Mouse (Mus musculus): ENCODE measurements around the gene 4930503B20Rik. TPM values are rescaled to one million over a fixed set of nuclear protein-coding genes. Genes with fewer than 3 reads are reported as not detected.

4930503B20Rik gene
- polyA plus RNA-seq, 1 experiment = not detected

GRCm38 (mm10) chr3:146653692-146654091, 2.6 kb upstream of the 4930503B20Rik start:
- TF ChIP-seq CTCF (conservative IDR thresholded peaks at IDR 0.05; ENCODE audit: insufficient read depth, insufficient read length, low read depth, low read length) (no peak), POLR2A (IDR thresholded peaks at IDR 0.05; ENCODE audit: low read depth, low read length) (no peak)
- no peak for DNase-seq
- no peaks in the 10 kb centered on the region for H3K27me3 ChIP-seq (replicated peaks; ENCODE audit: control insufficient read depth, insufficient read depth, low read length)
- no peaks in the 10 kb centered on the region for H3K4me1 ChIP-seq (ENCODE audit: control insufficient read depth, insufficient read depth, low read length)
- H3K4me3 ChIP-seq (ENCODE audit: insufficient read depth, low read depth, low read length) = no peak overlapping the region
- WGBS = 57% methylated on average over 6 of the region's 6 CpGs
- no peaks in the 10 kb centered on the region for H3K36me3 ChIP-seq (ENCODE audit: control insufficient read depth, insufficient read depth, low read length)
- no peak overlapping the region for H3K27ac ChIP-seq (ENCODE audit: insufficient read depth, low read depth, low read length)

DNA sequence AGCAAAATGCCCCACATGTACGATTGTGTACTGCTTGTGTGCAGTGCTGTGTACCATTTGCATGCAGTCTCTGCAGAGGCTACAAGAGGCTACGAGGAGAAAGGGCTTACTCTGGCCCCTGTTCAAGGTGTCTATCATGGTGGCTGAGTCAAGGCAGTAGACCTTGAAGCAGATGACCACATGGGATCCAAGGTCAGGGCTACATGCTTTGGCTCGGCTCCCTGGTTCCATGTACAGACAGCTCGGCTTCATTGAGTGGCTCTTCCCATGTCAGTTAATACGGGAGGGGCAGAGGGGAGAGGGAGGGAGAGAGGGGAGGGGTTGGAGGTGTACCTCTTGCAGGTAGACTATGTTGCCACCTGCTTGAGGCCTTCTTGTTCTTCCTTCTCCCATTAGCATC, 1.3 kb upstream of the 4930503B20Rik start:
- no peaks in the 10 kb centered on the region for H3K4me1 ChIP-seq (ENCODE audit: control insufficient read depth, insufficient read depth, low read length)
- no peak for DNase-seq
- 87% methylated on average over 5 of the region's 5 CpGs for WGBS
- H3K36me3 ChIP-seq (ENCODE audit: control insufficient read depth, insufficient read depth, low read length) = no peaks in the 10 kb centered on the region
- no peak for TF ChIP-seq CTCF (conservative IDR thresholded peaks at IDR 0.05; ENCODE audit: insufficient read depth, insufficient read length, low read depth, low read length)
- TF ChIP-seq POLR2A (IDR thresholded peaks at IDR 0.05; ENCODE audit: low read depth, low read length) = no peak
- H3K27ac ChIP-seq (ENCODE audit: insufficient read depth, low read depth, low read length) = no peak overlapping the region
- H3K4me3 ChIP-seq (ENCODE audit: insufficient read depth, low read depth, low read length) = no peak overlapping the region
- H3K27me3 ChIP-seq (replicated peaks; ENCODE audit: control insufficient read depth, insufficient read depth, low read length) = no peaks in the 10 kb centered on the region

DNA sequence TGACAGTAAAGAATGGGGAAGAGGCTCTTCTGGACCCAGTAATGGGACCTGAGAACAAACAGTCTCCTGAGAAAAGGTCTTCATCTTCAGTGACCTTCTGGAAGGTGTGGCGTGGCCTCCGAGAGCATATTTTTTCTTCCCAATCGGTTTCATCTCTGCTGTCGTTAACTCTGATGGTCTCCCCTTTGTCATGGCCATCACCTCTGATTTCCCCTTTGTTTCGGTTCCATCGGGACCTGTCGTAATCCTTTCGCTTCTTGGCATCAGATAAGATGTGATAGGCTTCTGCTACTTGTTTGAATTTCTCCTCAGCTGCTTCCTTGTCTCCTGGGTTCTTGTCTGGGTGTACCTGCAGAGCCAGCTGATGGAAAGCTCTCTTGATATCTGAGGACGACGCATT, 401 bp downstream of the 4930503B20Rik start:
- no peaks in the 10 kb centered on the region for H3K36me3 ChIP-seq (ENCODE audit: control insufficient read depth, insufficient read depth, low read length)
- DNase-seq = no peak
- TF ChIP-seq CTCF (conservative IDR thresholded peaks at IDR 0.05; ENCODE audit: insufficient read depth, insufficient read length, low read depth, low read length) (no peak), POLR2A (IDR thresholded peaks at IDR 0.05; ENCODE audit: low read depth, low read length) (no peak)
- 96% methylated on average over 10 of the region's 10 CpGs for WGBS
- no peak overlapping the region for H3K27ac ChIP-seq (ENCODE audit: insufficient read depth, low read depth, low read length)
- no peak overlapping the region for H3K4me3 ChIP-seq (ENCODE audit: insufficient read depth, low read depth, low read length)
- no peaks in the 10 kb centered on the region for H3K4me1 ChIP-seq (ENCODE audit: control insufficient read depth, insufficient read depth, low read length)
- no peaks in the 10 kb centered on the region for H3K27me3 ChIP-seq (replicated peaks; ENCODE audit: control insufficient read depth, insufficient read depth, low read length)

DNA sequence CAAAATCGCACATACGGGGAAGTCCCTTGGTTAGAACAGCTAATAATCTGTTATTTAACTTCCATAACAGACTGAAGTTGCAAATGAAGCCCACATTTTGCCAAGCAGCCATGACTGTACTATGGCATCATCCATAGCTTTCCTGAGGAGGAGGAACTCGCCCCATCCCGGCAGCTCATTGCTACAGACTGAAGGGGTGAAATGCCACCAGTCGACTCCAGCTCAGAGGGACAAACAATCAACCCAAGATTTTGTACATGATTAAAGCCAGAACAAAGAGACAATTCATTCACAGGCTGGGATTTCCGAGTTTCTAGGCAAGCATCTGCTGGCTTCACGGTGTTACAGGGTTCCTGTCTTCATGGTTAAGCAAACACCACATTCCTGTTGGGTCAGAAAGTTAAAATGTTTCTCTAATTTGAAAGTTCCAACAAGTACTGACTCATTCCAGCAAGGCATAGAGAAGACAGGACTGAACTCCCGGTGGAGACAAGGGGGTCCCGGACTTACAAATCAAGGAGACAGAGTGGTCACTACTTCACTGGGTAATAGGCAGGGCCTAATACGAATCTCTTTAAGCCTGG, 1.7 kb downstream of the 4930503B20Rik start:
- Histone ChIP-seq H3K27me3 (replicated peaks; ENCODE audit: control insufficient read depth, insufficient read depth, low read length) (no peaks in the 10 kb centered on the region), H3K4me1 (ENCODE audit: control insufficient read depth, insufficient read depth, low read length) (no peaks in the 10 kb centered on the region), H3K27ac (ENCODE audit: insufficient read depth, low read depth, low read length) (no peak overlapping the region), H3K4me3 (ENCODE audit: insufficient read depth, low read depth, low read length) (no peak overlapping the region), H3K36me3 (ENCODE audit: control insufficient read depth, insufficient read depth, low read length) (no peaks in the 10 kb centered on the region)
- TF ChIP-seq CTCF (conservative IDR thresholded peaks at IDR 0.05; ENCODE audit: insufficient read depth, insufficient read length, low read depth, low read length) = no peak
- TF ChIP-seq POLR2A (IDR thresholded peaks at IDR 0.05; ENCODE audit: low read depth, low read length) = no peak
- no peak for DNase-seq
- WGBS = 72% methylated on average over 10 of the region's 10 CpGs

DNA sequence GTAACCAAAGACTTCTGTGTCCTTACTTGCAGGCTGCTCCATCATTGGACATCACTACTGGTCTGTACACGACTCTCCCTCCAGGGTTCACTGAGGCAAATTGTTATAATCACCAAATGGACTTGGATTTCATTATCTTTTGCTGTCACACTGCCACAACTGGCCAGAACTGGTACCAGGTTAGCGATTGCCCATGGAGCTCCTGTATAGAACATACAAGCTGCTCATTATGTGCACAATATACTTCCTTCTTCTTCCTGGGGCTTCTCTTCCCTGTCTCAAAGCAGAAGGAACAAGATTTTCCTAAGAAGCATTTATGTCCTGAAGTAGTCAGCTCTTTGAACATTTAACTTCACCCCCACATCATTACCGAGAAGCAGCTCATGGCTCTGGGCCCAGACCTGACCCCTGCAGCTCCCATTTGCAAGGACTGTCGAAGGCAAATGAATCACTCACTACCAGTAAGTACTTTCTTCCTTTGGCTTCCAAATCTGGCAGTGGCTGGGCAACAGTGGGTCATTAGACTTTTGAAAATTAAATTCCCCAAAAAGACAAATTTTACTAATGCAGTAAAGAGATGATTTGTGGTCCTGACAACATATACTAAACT, 9.2 kb downstream of the 4930503B20Rik start:
- Histone ChIP-seq H3K4me3 (ENCODE audit: insufficient read depth, low read depth, low read length) (no peak overlapping the region), H3K4me1 (ENCODE audit: control insufficient read depth, insufficient read depth, low read length) (no peaks in the 10 kb centered on the region), H3K36me3 (ENCODE audit: control insufficient read depth, insufficient read depth, low read length) (no peaks in the 10 kb centered on the region), H3K27ac (ENCODE audit: insufficient read depth, low read depth, low read length) (no peak overlapping the region), H3K27me3 (replicated peaks; ENCODE audit: control insufficient read depth, insufficient read depth, low read length) (no peaks in the 10 kb centered on the region)
- TF ChIP-seq POLR2A (IDR thresholded peaks at IDR 0.05; ENCODE audit: low read depth, low read length) (no peak), CTCF (conservative IDR thresholded peaks at IDR 0.05; ENCODE audit: insufficient read depth, insufficient read length, low read depth, low read length) (no peak)
- DNase-seq = no peak
- 38% methylated on average over 4 of the region's 4 CpGs for WGBS

- DNase-seq = no peak
- no peak overlapping the region for H3K27ac ChIP-seq (ENCODE audit: insufficient read depth, low read depth, low read length)
- H3K27me3 ChIP-seq (replicated peaks; ENCODE audit: control insufficient read depth, insufficient read depth, low read length) = no peaks in the 10 kb centered on the region
- WGBS = 82% methylated on average over 5 of the region's 5 CpGs
- no peak overlapping the region for H3K4me3 ChIP-seq (ENCODE audit: insufficient read depth, low read depth, low read length)
- TF ChIP-seq POLR2A (IDR thresholded peaks at IDR 0.05; ENCODE audit: low read depth, low read length) = no peak
- TF ChIP-seq CTCF (conservative IDR thresholded peaks at IDR 0.05; ENCODE audit: insufficient read depth, insufficient read length, low read depth, low read length) = no peak
- H3K4me1 ChIP-seq (ENCODE audit: control insufficient read depth, insufficient read depth, low read length) = no peaks in the 10 kb centered on the region
- no peaks in the 10 kb centered on the region for H3K36me3 ChIP-seq (ENCODE audit: control insufficient read depth, insufficient read depth, low read length)
Measured at GRCm38 (mm10) chr3:146632506-146632905, 18.6 kb downstream of the 4930503B20Rik start.

GRCm38 (mm10) chr3:146628227-146628982, 22.7 kb downstream of the 4930503B20Rik start:
- Histone ChIP-seq H3K27ac (ENCODE audit: insufficient read depth, low read depth, low read length) (no peak overlapping the region), H3K4me3 (ENCODE audit: insufficient read depth, low read depth, low read length) (no peak overlapping the region), H3K27me3 (replicated peaks; ENCODE audit: control insufficient read depth, insufficient read depth, low read length) (no peaks in the 10 kb centered on the region), H3K36me3 (ENCODE audit: control insufficient read depth, insufficient read depth, low read length) (no peaks in the 10 kb centered on the region), H3K4me1 (ENCODE audit: control insufficient read depth, insufficient read depth, low read length) (no peaks in the 10 kb centered on the region)
- TF ChIP-seq CTCF (conservative IDR thresholded peaks at IDR 0.05; ENCODE audit: insufficient read depth, insufficient read length, low read depth, low read length) (no peak), POLR2A (IDR thresholded peaks at IDR 0.05; ENCODE audit: low read depth, low read length) (no peak)
- DNase-seq = no peak
- 35% methylated on average over 8 of the region's 8 CpGs for WGBS
